Mouse (Mus musculus) embryo, embryonic 11.5 days (tissue): ENCODE measurements around the gene Hes3.

Experiments used
- DNase-seq: peaks from one replicate; pipeline ENCODE4 v3.0.0-alpha.2; 2012; ENCODE audit warnings: low read depth, low spot score

The Hes3 gene

GRCm38 (mm10) chr4:152291562-152291961, at the start of gene Hes3:
Gene Hes3 (minus strand): TSS chr4:152291662.
- DNase-seq, result no peak

GRCm38 (mm10) chr4:152340584-152341284, 49.3 kb upstream of the Hes3 start:
- no peak for DNase-seq

- no peak for DNase-seq
Measured at GRCm38 (mm10) chr4:152339293-152339790, 47.9 kb upstream of the Hes3 start.

GRCm38 (mm10) chr4:152338419-152339292, 47.2 kb upstream of the Hes3 start, which contains the start of gene Chd5:
Gene Chd5 (plus strand): TSS chr4:152338651.
- DNase-seq, result no peak

GRCm38 (mm10) chr4:152337772-152338171, 46.3 kb upstream of the Hes3 start:
- no peak for DNase-seq

GRCm38 (mm10) chr4:152333587-152333986, 42.1 kb upstream of the Hes3 start:
- no peak for DNase-seq

- peak; percentile 43 for DNase-seq
Measured at GRCm38 (mm10) chr4:152332952-152333351, 41.5 kb upstream of the Hes3 start.

GRCm38 (mm10) chr4:152328691-152329090, 37.2 kb upstream of the Hes3 start:
- no peak for DNase-seq

- DNase-seq, result no peak
Measured at GRCm38 (mm10) chr4:152326543-152326942, 35.1 kb upstream of the Hes3 start.

GRCm38 (mm10) chr4:152325574-152326411, 34.3 kb upstream of the Hes3 start, which contains the start of gene Rpl22:
Gene Rpl22 (plus strand): TSS chr4:152325742.
- DNase-seq, result peak; percentile 92

- DNase-seq, result no peak
Measured at GRCm38 (mm10) chr4:152324641-152325562, 33.4 kb upstream of the Hes3 start.

- DNase-seq, result no peak
Measured at GRCm38 (mm10) chr4:152321464-152321863, 30.0 kb upstream of the Hes3 start.

GRCm38 (mm10) chr4:152318517-152319234, 27.2 kb upstream of the Hes3 start, which contains the start of gene Rnf207:
Gene Rnf207 (minus strand): TSS chr4:152318993.
- no peak for DNase-seq

GRCm38 (mm10) chr4:152317631-152318033, 26.2 kb upstream of the Hes3 start:
- no peak for DNase-seq

- DNase-seq, result no peak
Measured at GRCm38 (mm10) chr4:152315498-152316213, 24.2 kb upstream of the Hes3 start.

- DNase-seq, result no peak
Measured at GRCm38 (mm10) chr4:152313934-152314333, 22.5 kb upstream of the Hes3 start.

GRCm38 (mm10) chr4:152313211-152313632, 21.8 kb upstream of the Hes3 start:
- no peak for DNase-seq

GRCm38 (mm10) chr4:152312186-152312585, 20.7 kb upstream of the Hes3 start:
- DNase-seq, result no peak

GRCm38 (mm10) chr4:152307542-152307941, 16.1 kb upstream of the Hes3 start:
- no peak for DNase-seq
